Mouse (Mus musculus) lung, postnatal 10 days (tissue): Measurements from ENCODE around the gene Matn4.

Source experiments
- DNase-seq: peaks from one replicate; pipeline ENCODE4 v3.0.0; 2021

Matn4 gene

GRCm38 (mm10) chr2:164435216-164436090, 30.5 kb upstream of the Matn4 start:
- DNase-seq: no peak

- DNase-seq: no peak
These were observed 29.7 kb upstream of the Matn4 start for GRCm38 (mm10) chr2:164434681-164435080.

- DNase-seq: no peak
These were observed 28.4 kb upstream of the Matn4 start for GRCm38 (mm10) chr2:164433278-164433895.

GRCm38 (mm10) chr2:164432541-164433191, 27.7 kb upstream of the Matn4 start:
- DNase-seq: peak; percentile 67

- peak; percentile 68 for DNase-seq
These were observed 26.9 kb upstream of the Matn4 start for GRCm38 (mm10) chr2:164431676-164432465.

- peak; percentile 63 for DNase-seq
These were observed 25.7 kb upstream of the Matn4 start for GRCm38 (mm10) chr2:164430697-164431096.

- no peak for DNase-seq
These were observed 25.1 kb upstream of the Matn4 start for GRCm38 (mm10) chr2:164429881-164430615.

GRCm38 (mm10) chr2:164428451-164428850, 23.5 kb upstream of the Matn4 start:
- DNase-seq: no peak

- no peak for DNase-seq
These were observed 22.0 kb upstream of the Matn4 start for GRCm38 (mm10) chr2:164426952-164427351.

- DNase-seq: no peak
These were observed 21.2 kb upstream of the Matn4 start for GRCm38 (mm10) chr2:164426121-164426520.

- DNase-seq: no peak
These were observed 20.4 kb upstream of the Matn4 start for GRCm38 (mm10) chr2:164425401-164425800.

- no peak for DNase-seq
These were observed 19.4 kb upstream of the Matn4 start for GRCm38 (mm10) chr2:164424406-164424805.

GRCm38 (mm10) chr2:164423464-164423863, 18.5 kb upstream of the Matn4 start:
- no peak for DNase-seq

GRCm38 (mm10) chr2:164422675-164423393, 17.9 kb upstream of the Matn4 start:
- DNase-seq: no peak

GRCm38 (mm10) chr2:164421979-164422378, 17.0 kb upstream of the Matn4 start:
- DNase-seq: no peak

GRCm38 (mm10) chr2:164421306-164421705, 16.3 kb upstream of the Matn4 start:
- DNase-seq: no peak

GRCm38 (mm10) chr2:164419489-164419888, 14.5 kb upstream of the Matn4 start:
- DNase-seq: no peak

GRCm38 (mm10) chr2:164418308-164418875, 13.4 kb upstream of the Matn4 start:
- no peak for DNase-seq

- peak; percentile 62 for DNase-seq
These were observed 12.2 kb upstream of the Matn4 start for GRCm38 (mm10) chr2:164417198-164417597.

GRCm38 (mm10) chr2:164414581-164414980, 9.6 kb upstream of the Matn4 start:
- DNase-seq: no peak

GRCm38 (mm10) chr2:164414167-164414566, 9.2 kb upstream of the Matn4 start:
- DNase-seq: no peak
